ENCODE assay signal across 10 mouse cellular contexts in the genomic region with DNA sequence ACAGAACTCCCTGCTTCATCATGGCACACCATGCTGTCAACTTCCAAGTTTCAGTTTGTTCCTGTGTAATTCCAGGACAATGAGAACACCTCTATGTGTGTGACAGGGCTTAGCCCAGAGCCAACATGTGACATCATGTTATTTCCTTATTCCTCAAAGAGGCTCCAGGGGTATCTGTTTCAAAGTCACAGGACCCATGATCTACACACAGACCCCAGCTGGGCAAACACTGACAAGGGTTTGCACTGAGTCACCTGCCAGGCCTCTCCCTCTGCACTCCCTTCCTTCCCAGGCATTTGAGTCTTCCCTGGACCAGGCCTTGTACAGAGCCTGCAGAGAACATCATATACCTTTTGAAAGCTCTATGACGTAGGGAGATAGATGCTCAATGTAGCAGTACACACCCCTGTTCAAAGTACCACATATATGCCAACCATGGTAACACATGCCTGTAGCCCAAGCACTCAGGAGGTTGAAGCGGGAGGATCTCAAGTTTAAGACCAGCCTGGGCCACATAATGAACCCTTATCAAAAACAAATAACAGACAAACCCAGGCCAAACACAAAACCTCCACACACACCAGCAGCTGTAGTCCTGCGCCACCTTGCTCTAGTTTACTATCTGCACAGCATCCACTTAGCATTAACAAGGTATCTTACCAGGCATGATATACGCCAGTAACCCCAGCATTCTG. TPM values are rescaled to one million over a fixed set of nuclear protein-coding genes. Genes with fewer than 3 reads are reported as not detected.
DNase-seq lines count a peak whose midpoint lies in the region.
"Had no signal": no experiment of that assay in that cellular context is flagged by ENCODE, and none has a peak within 500 bp of the region (broad histone marks: within the 10 kb centered on the region; RNA-seq: fewer than 3 reads in every experiment).

TSS of gene Nupr1 (minus strand) at position 38 of the 695 bp plus-strand sequence.

- H3K4me3 ChIP-seq in macrophage (ENCODE audit: inconsistent target), result no peak within 1 kb of the TSS
- H3K4me3 ChIP-seq: heart, adult 2 months had no signal

- intact Hi-C loops in gastrocnemius, postnatal 36 days (cut with DNase I), result no loop called here
- intact Hi-C loops in left cerebral cortex, postnatal 14 days (cut with DNase I), result no loop called here

- no peaks in the 10 kb centered on the region for H3K79me2 ChIP-seq in macrophage (ENCODE audit: inconsistent target)

- WGBS in macrophage (ENCODE audit: missing documents), result 95% methylated on average over 4 of the region's 4 CpGs

- H3K27ac ChIP-seq in macrophage, result 0 out of 2 replicates have a peak within 1 kb of the TSS, but pooled peaks have one; percentile 5
- H3K27ac ChIP-seq: heart, adult 2 months had no signal

- DNase-seq in gastrocnemius, postnatal 10 days, result no peak
- DNase-seq in gastrocnemius, postnatal 36 days, result no peak
- no peak for DNase-seq in left cerebral cortex, postnatal 14 days (ENCODE audit: low spot score in 2 of 2)
- DNase-seq in left cerebral cortex, adult 11 months (ENCODE audit: low spot score), result no peak
- DNase-seq in adrenal gland, postnatal 14 days, result no peak
- DNase-seq in natural killer cell, adult 2 months (ENCODE audit: low spot score in 2 of 2), result no peak
- DNase-seq in layer of hippocampus, postnatal 25 days (ENCODE audit: extremely low spot score in 1 of 2, low spot score in 1 of 2), result no peak
- DNase-seq: heart, adult 2 months; lung, embryonic 14.5 days had no signal

- H3K36me3 ChIP-seq in macrophage (ENCODE audit: inconsistent target), result no peaks in the 10 kb centered on the region

RNA-seq across cellular contexts. Expression of gene Nupr1, which starts in this region (rescaled TPM):
- 10 to 100 TPM; 19.0 to 25.3 TPM for total RNA-seq in gastrocnemius, postnatal 10 days (2021)
- total RNA-seq in gastrocnemius, postnatal 36 days (2021), result 10 to 100 TPM in 1 of 2 experiments, 1 to 10 TPM in 1; 8.5 to 11.9 TPM
- 10 to 100 TPM; 11.5 to 15.9 TPM for total RNA-seq in left cerebral cortex, postnatal 14 days (2021)
- 16.2 and 21.5 TPM in 2 replicates for total RNA-seq in adrenal gland, postnatal 14 days (2021)
- 100 to 1,000 TPM in 11 of 26 experiments, 10 to 100 TPM in 13, 1 to 10 TPM in 2; 8.5 to 342 (median 89.7) TPM for total RNA-seq in macrophage (2018; cell fraction: chromatin; rRNA removed)
- 100 to 1,000 TPM in 17 of 26 experiments, 10 to 100 TPM in 9; 24.9 to 591 (median 243) TPM for total RNA-seq in macrophage (2018; cell fraction: cytosol; rRNA removed)
- total RNA-seq in macrophage (2018; cell fraction: nucleus; rRNA removed), result 100 to 1,000 TPM in 18 of 26 experiments, 10 to 100 TPM in 8; 22.1 to 699 (median 165) TPM
- polyA plus RNA-seq in macrophage (2018), result 14.9 to 47.0 TPM (median 32.4 TPM) in 3 replicates
- total RNA-seq in layer of hippocampus, postnatal 25 days (2021), result 1 to 10 TPM; 5.8 to 8.6 TPM
